Mouse (Mus musculus) cerebellum, postnatal 4 days (tissue): ENCODE data around the gene Btbd35f3.
"Not testable (repeated sequence)": the region's sequence is repeated elsewhere in the genome, so short reads cannot be mapped to it uniquely, and the experiment has no call there.

ENCODE experiments used
- DNase-seq, 2 experiments: peaks; one replicate each; pipeline ENCODE4 v3.0.0; 2022; ENCODE audit warnings: low spot score in 2 of 2, mixed read lengths in 1 of 2

Gene Btbd35f3

GRCm38 (mm10) chrX:4037374-4037773 lies at the start of gene Btbd35f3:
TSS of gene Btbd35f3 (plus strand) at chrX:4037674.
- DNase-seq = not testable (repeated sequence)
